Mouse (Mus musculus): ENCODE data around the gene Slc7a1. TPM values are rescaled to one million over a fixed set of nuclear protein-coding genes. Genes with fewer than 3 reads are reported as not detected.

The Slc7a1 gene
- 16.9 TPM for polyA plus RNA-seq (2015; fragmentation: Illumina TruSeq; extraction: RNeasy Lipid Tissue Mini Kit (QIAGEN cat#74804); ENCODE audit: low read depth, low replicate concordance)

DNA sequence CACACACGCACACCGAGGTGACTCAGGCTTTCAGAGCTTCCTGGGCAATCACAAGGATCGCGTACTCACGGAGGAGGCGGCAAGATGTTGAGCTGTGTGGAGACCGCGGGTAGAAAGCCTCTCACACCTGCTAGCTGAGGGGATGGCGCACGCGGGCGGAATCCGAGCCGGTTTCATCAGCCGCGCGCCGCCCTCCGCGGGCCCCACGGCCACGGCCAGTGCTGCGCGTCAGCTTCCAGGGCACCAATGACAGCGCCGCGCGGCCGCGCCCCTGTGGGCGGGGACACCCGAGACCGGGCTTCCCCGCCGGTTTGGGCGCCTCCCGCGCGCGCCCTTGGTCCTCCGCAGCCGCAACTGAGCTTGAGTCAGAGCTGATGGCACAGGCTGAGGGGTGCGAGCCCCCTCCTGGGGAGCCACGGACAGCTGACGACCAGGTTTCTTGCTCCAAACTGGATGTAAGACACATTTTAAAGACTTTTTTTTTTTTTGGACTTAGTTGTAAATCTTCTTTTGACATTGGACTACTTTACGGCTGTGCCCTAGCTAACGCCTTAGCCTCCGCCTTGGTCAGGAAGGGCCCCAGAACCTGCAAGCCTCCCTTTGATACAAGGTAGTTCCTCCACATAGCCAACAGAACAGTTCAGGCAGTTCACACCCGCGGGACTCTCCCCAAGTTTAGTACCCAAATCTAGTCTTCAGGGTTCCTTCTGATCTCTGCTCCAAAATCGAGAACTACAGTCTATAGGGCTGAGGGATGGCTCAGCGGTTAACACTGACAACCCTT, at the start of gene Slc7a1:
TSS of gene Slc7a1 (minus strand) at position 245 of the 784 bp plus-strand sequence.

Other genes with a start within 250 kb of the Slc7a1 start
- gene Ubl3, start 152.9 kb upstream of the Slc7a1 start, polyA plus RNA-seq (2015; fragmentation: Illumina TruSeq; extraction: RNeasy Lipid Tissue Mini Kit (QIAGEN cat#74804); ENCODE audit: low read depth, low replicate concordance): 290 TPM

All from brain, adult 10 weeks (tissue).